Mouse (Mus musculus) kidney, embryonic 15.5 days (tissue): ENCODE results near the gene Olfr427. TPM values are rescaled to one million over a fixed set of nuclear protein-coding genes. Genes with fewer than 3 reads are reported as not detected.
"Not testable (repeated sequence)": the region's sequence is repeated elsewhere in the genome, so short reads cannot be mapped to it uniquely, and the experiment has no call there.

Source experiments
- ATAC-seq: fragments of 200-750 bp; cut with Nextera tagmentation; replicated peaks from 2 replicates; pipeline ENCODE4 v1.8.0; 2017; ENCODE audit warnings: moderate TSS enrichment; ENCODE audit not compliant: low FRiP score
- H3K27ac ChIP-seq: fragments of 300-500 bp; sonication (generic); 2 replicates; pipeline ENCODE4 v1.5.1; 2015; ENCODE audit warnings: mild to moderate bottlenecking, inconsistent platforms
- H3K27me3 ChIP-seq: fragments of 300-500 bp; sonication (generic); 2 replicates; pipeline ENCODE4 v1.6.1; 2015; ENCODE audit warnings: inconsistent platforms
- H3K36me3 ChIP-seq: fragments of 300-500 bp; sonication (generic); 2 replicates; pipeline ENCODE4 v1.6.1; 2015; ENCODE audit warnings: inconsistent platforms
- H3K4me1 ChIP-seq: fragments of 300-500 bp; sonication (generic); 2 replicates; pipeline ENCODE4 v1.6.1; 2015; ENCODE audit warnings: inconsistent platforms
- H3K4me2 ChIP-seq: fragments of 300-500 bp; sonication (generic); 2 replicates; pipeline ENCODE4 v1.6.1; 2015; ENCODE audit warnings: moderate library complexity, mild to moderate bottlenecking, inconsistent platforms
- H3K4me3 ChIP-seq: fragments of 300-500 bp; sonication (generic); replicated peaks from 2 replicates; pipeline ENCODE4 v1.5.1; 2015; ENCODE audit warnings: mild to moderate bottlenecking, inconsistent platforms
- H3K9ac ChIP-seq: fragments of 300-500 bp; sonication (generic); 2 replicates; pipeline ENCODE4 v1.6.1; 2015; ENCODE audit warnings: mild to moderate bottlenecking, inconsistent platforms
- H3K9me3 ChIP-seq: fragments of 300-500 bp; sonication (generic); replicated peaks from 2 replicates; pipeline ENCODE4 v1.6.1; 2016; ENCODE audit warnings: inconsistent platforms
- WGBS: fragments of 180-500 bp; shearing (Covaris S2); methylation state at CpG from one replicate; pipeline ENCODE4 v1.1.7; 2015; ENCODE audit warnings: mixed read lengths; 5-methylcytosine and 5-hydroxymethylcytosine counted together
- polyA plus RNA-seq: library from polyadenylated mRNA; unstranded; fragments of >200 nt; fragmentation: Nextera tagmentation; extraction: Ambion mirVana; gene quantifications from 2 replicates; pipeline ENCODE4 v1.2.1, GENCODE M21; 2015

Olfr427 gene
- polyA plus RNA-seq = not detected in 2 replicates

DNA sequence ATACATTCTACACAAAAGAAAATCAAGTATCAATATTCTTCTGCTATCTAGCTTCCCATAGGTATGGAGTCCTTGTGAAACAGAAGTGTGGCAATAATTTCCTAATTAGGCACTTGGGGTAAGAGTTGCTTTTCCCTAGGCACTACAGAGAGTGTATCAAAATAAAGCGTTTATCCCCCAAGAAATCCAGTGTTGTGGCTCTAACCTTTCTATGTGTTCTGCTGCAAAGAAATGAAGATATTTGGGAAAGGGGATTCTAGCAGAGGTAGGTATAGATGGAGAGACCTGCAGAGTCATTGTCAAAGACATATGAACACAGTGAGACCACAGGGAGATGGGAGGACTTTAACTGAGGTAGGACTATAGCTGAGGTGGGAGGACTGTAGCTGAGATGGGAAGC is at the start of gene Olfr427:
Gene Olfr427 (plus strand): TSS at position 301 of the 400 bp plus-strand sequence.
- no peak within 1 kb of the TSS for H3K27ac ChIP-seq

DNA sequence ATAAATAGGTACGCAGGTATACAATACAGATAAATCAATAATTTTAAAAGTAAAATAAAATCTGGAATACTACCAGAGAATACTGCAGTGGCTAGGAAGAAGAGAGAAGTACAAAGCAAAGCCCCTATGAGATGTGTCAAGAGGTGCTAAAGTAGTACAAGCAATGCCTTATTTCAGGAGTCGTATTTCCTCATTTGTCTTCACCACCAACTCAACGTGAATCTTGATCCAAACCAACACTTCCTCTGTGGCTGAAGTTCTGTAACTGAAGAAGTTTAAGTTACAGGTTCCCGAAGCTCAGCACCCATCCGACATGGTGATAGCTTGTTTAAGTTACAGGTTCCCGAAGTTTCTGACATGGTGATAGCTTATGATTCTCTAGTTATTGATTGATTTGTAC is 48.5 kb upstream of the Olfr427 start:
- H3K4me2 ChIP-seq, H3K36me3 ChIP-seq, H3K9ac ChIP-seq, ATAC-seq, H3K27ac ChIP-seq, H3K27me3 ChIP-seq, H3K4me1 ChIP-seq, H3K4me3 ChIP-seq, H3K9me3 ChIP-seq: not testable (repeated sequence)
- 79% methylated on average over 6 of the region's 6 CpGs for WGBS

More for the DNA sequence above, at the start of gene Olfr427:
- Histone ChIP-seq H3K36me3 (no peaks in the 10 kb centered on the region), H3K4me1 (no peaks in the 10 kb centered on the region), H3K4me2 (no peak within 1 kb of the TSS), H3K9me3 (no peaks in the 10 kb centered on the region), H3K27me3 (no peaks in the 10 kb centered on the region), H3K4me3 (no peak within 1 kb of the TSS), H3K9ac (no peak within 1 kb of the TSS)
- ATAC-seq = no peak
- WGBS = 92% methylated on average over 1 of the region's 1 CpGs

DNA sequence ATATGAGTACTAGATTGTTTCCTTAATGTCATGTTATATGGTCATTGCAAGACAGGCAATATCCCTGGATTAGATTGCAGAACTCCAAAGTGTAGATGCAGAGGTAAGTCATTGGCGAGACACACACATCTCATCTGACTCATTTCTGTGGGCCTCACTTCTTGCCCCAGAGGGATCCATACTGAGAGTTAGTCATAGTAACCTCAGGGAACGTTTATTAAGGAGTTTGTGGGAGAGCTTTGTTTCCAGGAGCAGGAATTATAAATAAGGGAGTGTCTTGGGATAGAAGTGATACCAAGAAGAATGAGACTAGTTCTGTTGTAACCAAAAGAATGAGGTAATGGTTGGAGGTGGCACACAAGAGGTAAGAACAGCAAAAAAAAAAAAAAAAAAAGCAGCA is 47.8 kb upstream of the Olfr427 start, which contains the start of gene Olfr432:
Gene Olfr432 (plus strand): TSS at position 313 of the 400 bp plus-strand sequence.
- no peak for ATAC-seq
- Histone ChIP-seq H3K27ac (no peak within 1 kb of the TSS), H3K4me3 (no peak within 1 kb of the TSS), H3K4me1 (no peaks in the 10 kb centered on the region), H3K36me3 (no peaks in the 10 kb centered on the region), H3K9me3 (no peaks in the 10 kb centered on the region), H3K4me2 (no peak within 1 kb of the TSS), H3K27me3 (no peaks in the 10 kb centered on the region), H3K9ac (no peak within 1 kb of the TSS)
- 67% methylated on average over 2 of the region's 2 CpGs for WGBS

DNA sequence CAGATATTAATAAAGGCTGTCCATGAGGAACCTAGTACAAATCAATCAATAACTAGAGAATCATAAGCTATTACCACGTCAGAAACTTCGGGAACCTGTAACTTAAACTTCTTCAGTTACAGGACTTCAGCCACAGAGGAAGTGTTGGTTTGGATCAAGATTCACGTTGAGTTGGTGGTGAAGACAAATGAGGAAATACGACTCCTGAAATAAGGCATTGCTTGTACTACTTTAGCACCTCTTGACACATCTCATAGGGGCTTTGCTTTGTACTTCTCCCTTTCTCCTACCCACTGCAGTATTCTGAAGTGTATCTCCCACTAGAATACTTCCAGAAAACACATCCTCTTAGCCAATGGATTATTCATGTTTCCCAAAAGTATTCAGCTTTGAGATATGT is 47.3 kb upstream of the Olfr427 start:
- H3K4me2 ChIP-seq, H3K9me3 ChIP-seq, H3K4me1 ChIP-seq, ATAC-seq, H3K27me3 ChIP-seq, H3K27ac ChIP-seq, H3K4me3 ChIP-seq, H3K36me3 ChIP-seq, H3K9ac ChIP-seq: not testable (repeated sequence)
- WGBS = 52% methylated on average over 4 of the region's 4 CpGs

DNA sequence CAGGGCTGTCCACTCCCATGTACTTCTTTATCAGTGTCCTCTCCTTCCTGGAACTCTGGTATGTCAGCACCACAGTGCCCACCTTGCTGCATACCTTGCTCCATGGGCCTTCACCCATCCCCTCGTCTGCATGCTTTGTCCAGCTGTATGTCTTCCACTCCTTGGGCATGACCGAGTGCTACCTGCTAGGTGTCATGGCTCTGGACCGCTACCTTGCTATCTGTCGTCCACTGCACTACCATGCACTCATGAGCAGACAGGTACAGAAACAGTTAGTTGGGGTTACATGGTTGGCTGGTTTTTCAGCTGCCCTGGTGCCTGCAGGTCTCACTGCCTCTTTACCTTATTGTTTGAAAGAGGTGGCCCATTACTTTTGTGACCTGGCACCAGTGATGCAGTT is 46.2 kb upstream of the Olfr427 start:
- no peaks in the 10 kb centered on the region for H3K36me3 ChIP-seq
- H3K27ac ChIP-seq = no peak overlapping the region
- no peak for ATAC-seq
- H3K4me2 ChIP-seq = no peak overlapping the region
- H3K4me3 ChIP-seq = no peak overlapping the region
- no peaks in the 10 kb centered on the region for H3K4me1 ChIP-seq
- H3K27me3 ChIP-seq = no peaks in the 10 kb centered on the region
- 83% methylated on average over 4 of the region's 4 CpGs for WGBS
- H3K9me3 ChIP-seq = no peaks in the 10 kb centered on the region
- H3K9ac ChIP-seq = no peak overlapping the region

DNA sequence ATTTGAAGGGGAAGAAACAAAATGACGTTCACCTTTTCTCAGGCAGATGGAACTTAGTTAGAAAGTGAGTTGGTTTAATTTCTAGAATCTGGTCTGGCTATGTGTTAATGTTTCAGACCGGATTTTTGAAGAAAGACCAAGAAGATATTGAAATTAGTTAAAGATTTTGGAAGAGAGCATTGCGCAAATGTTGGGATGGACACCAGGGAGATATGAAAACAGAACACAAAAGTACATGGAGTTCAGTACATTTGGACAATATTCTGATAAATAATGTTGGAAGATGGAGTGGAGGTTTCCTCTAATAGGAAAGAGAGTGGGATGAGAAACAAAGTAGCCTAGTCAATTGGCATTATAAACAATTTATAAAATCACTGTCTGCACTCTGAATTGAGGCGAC is 45.2 kb upstream of the Olfr427 start:
- 88% methylated on average over 4 of the region's 4 CpGs for WGBS
- ATAC-seq = no peak

DNA sequence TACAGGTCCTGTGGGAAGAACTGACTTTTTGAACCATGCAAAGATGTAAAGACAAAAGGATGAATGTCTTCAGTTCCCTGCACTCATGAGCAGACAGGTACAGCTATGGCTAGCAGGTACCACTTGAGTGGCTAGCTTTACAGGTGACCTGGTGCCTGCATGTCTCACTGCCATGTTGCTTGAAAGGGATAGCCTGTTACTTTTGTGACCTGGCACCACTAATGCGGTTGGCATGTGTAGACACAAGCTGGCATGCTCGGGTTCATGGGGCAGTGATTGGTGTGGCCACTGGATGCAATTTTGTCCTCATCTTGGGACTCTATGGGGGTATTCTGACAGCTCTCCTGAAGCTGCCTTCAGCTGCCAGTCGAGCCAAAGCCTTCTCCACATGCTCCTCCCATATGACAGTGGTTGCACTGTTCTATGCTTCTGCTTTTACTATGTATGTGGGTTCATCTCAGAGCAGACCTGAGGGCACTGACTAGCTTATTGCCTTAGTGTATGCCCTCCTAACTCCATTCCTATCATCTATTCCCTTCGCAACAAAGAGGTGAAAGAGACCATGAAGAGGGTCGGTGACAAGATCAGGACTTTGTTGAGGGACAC is 44.7 kb upstream of the Olfr427 start:
- H3K9me3 ChIP-seq = no peaks in the 10 kb centered on the region
- no peak overlapping the region for H3K4me3 ChIP-seq
- no peaks in the 10 kb centered on the region for H3K4me1 ChIP-seq
- H3K4me2 ChIP-seq = no peak overlapping the region
- H3K36me3 ChIP-seq = no peaks in the 10 kb centered on the region
- no peaks in the 10 kb centered on the region for H3K27me3 ChIP-seq
- WGBS = 82% methylated on average over 5 of the region's 5 CpGs
- ATAC-seq = no peak
- H3K9ac ChIP-seq = no peak overlapping the region
- no peak overlapping the region for H3K27ac ChIP-seq

More for the DNA sequence above, 45.2 kb upstream of the Olfr427 start:
- no peak overlapping the region for H3K27ac ChIP-seq
- no peaks in the 10 kb centered on the region for H3K27me3 ChIP-seq
- H3K36me3 ChIP-seq = no peaks in the 10 kb centered on the region
- no peaks in the 10 kb centered on the region for H3K4me1 ChIP-seq
- H3K9me3 ChIP-seq = no peaks in the 10 kb centered on the region
- no peak overlapping the region for H3K9ac ChIP-seq
- no peak overlapping the region for H3K4me2 ChIP-seq
- H3K4me3 ChIP-seq = no peak overlapping the region

DNA sequence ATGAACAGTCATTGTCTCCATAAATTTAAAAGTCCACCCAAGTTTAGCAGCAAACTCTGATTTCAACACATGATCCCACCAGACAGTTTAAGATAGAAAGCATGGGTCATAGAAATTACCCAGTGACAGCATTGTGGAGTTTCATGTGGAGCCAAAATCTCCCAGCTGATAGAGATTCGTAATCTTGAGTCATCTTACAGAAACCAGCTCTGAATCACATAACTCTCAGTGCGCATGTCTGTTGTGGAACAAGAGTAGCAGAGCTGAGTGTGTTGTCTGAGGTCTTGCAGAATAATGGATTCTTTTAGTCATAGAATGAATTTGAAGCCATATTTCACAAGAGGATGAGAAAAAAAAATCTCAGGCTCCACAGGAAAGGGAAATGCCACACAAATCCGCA is 43.7 kb upstream of the Olfr427 start:
- ATAC-seq = no peak
- Histone ChIP-seq H3K9me3 (no peaks in the 10 kb centered on the region), H3K36me3 (no peaks in the 10 kb centered on the region), H3K9ac (no peak overlapping the region), H3K4me2 (no peak overlapping the region), H3K27me3 (no peaks in the 10 kb centered on the region), H3K4me3 (no peak overlapping the region), H3K4me1 (no peaks in the 10 kb centered on the region), H3K27ac (no peak overlapping the region)
- WGBS = 71% methylated on average over 3 of the region's 3 CpGs

DNA sequence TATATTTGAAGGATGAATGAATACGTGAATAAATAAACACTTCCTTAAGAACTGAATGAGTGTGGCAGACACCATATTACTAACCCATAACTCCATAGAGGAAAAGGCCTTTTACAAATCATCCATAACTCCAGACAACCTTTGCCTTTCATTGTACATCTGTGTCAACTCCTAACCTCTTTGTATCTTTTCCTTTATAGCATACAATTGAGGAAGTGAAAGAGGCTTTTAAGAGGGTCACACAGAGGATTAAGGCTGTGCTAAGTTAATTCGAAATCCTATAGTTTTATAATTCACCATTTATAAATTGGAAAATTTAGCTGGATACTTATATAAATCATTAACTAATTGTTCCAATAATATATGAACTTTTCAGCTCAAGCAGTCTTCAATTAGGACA is 41.4 kb upstream of the Olfr427 start:
- 84% methylated on average over 2 of the region's 2 CpGs for WGBS
- Histone ChIP-seq H3K4me1 (no peaks in the 10 kb centered on the region), H3K27me3 (no peaks in the 10 kb centered on the region), H3K27ac (no peak overlapping the region), H3K9me3 (no peaks in the 10 kb centered on the region), H3K9ac (no peak overlapping the region), H3K36me3 (no peaks in the 10 kb centered on the region), H3K4me2 (no peak overlapping the region), H3K4me3 (no peak overlapping the region)
- no peak for ATAC-seq

DNA sequence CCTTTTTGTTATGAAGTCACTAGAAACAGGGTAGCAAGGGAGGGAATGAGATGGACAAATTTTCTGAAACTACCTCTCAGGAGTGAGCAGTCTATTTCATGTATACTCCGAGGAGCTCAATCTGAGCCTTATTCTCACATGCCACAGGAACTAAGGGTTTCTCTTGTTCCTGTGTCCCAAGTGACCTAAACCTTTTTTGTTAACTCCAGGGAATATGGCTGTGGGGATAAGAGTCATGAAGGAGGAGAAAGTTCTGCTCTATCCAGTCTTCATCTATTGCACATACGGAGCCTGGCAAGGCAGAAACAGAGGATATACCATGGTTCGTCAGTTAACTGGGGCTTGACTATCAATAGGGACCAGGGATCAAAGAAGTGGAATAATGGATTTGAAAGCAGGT is 30.4 kb upstream of the Olfr427 start, which contains the start of gene Olfr430:
Gene Olfr430 (plus strand): TSS at position 301 of the 400 bp plus-strand sequence.
- Histone ChIP-seq H3K9ac (no peak within 1 kb of the TSS), H3K4me1 (no peaks in the 10 kb centered on the region), H3K27ac (no peak within 1 kb of the TSS), H3K4me2 (no peak within 1 kb of the TSS), H3K9me3 (no peaks in the 10 kb centered on the region), H3K27me3 (no peaks in the 10 kb centered on the region), H3K4me3 (no peak within 1 kb of the TSS), H3K36me3 (no peaks in the 10 kb centered on the region)
- no peak for ATAC-seq
- WGBS = 90% methylated on average over 3 of the region's 3 CpGs

DNA sequence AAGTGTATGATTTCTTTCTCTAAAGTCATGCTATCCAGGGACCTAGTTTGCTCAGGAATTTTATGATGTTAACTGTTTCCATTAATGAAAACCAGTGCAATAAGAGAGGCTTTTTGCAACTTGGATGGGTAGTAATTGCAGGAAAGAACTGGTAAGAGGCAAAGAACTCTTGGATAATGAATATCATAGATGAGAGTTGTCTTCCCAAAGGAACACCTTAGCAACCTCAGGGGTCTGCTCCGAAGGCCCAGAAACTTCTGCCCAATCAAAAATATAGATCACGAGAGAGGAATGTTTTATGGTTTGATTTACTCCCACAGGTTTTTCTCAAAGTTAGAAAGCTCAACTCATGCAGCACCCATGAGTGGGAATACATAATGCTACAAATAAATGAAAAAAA is 12.7 kb upstream of the Olfr427 start, which contains the start of gene Olfr429:
Gene Olfr429 (plus strand): TSS at position 301 of the 400 bp plus-strand sequence.
- no peaks in the 10 kb centered on the region for H3K27me3 ChIP-seq
- H3K4me3 ChIP-seq = no peak within 1 kb of the TSS
- no peaks in the 10 kb centered on the region for H3K9me3 ChIP-seq
- no peak within 1 kb of the TSS for H3K4me2 ChIP-seq
- no peak within 1 kb of the TSS for H3K27ac ChIP-seq
- no peak for ATAC-seq
- WGBS = 84% methylated on average over 2 of the region's 2 CpGs
- no peaks in the 10 kb centered on the region for H3K36me3 ChIP-seq
- H3K9ac ChIP-seq = no peak within 1 kb of the TSS
- H3K4me1 ChIP-seq = no peaks in the 10 kb centered on the region

DNA sequence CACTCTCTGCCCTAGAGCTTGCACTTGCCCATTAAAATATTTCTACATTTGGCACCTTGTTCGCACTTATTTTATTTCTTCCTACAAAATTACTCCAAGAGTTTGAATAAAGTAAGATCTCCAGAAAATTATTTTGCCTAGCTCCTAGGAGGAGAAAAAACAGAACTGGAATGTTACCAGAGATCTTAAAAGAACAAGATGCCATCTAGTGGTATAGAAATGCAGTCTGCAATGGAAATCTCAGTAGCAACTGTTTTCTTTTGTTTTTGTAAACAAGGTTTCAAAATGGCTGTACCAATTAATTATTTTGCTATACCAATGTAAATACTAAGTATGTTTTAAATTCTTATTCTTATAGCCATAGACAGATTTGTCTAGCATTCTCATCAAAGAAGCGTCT is 7.0 kb downstream of the Olfr427 start:
- no peak overlapping the region for H3K9ac ChIP-seq
- H3K4me1 ChIP-seq = no peaks in the 10 kb centered on the region
- ATAC-seq = no peak
- no peaks in the 10 kb centered on the region for H3K36me3 ChIP-seq
- no peak overlapping the region for H3K4me2 ChIP-seq
- 59% methylated on average over 2 of the region's 2 CpGs for WGBS
- no peak overlapping the region for H3K27ac ChIP-seq
- no peak overlapping the region for H3K4me3 ChIP-seq
- no peaks in the 10 kb centered on the region for H3K9me3 ChIP-seq
- H3K27me3 ChIP-seq = no peaks in the 10 kb centered on the region

DNA sequence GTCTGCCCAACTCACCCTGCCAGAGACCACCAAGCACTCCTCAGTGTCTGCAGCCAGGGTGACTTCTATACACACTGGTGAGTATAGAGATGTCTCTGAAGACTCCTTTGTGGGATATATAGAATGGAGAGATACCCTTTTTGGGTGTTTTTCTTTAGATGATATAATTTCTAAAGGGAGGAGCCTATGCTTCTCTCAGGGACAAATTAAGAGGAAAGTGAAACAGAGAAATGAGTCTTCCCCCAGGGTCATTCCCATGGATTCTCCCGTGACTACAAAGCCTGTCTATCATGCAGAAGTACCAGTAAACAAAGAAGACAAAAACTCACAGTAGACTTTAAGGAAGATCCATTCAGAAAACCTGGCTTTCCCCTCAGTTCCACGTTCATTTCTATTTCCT is 24.4 kb downstream of the Olfr427 start, which contains the start of gene Olfr231:
Gene Olfr231 (minus strand): TSS at position 101 of the 400 bp plus-strand sequence.
- no peak for ATAC-seq
- Histone ChIP-seq H3K9me3 (no peaks in the 10 kb centered on the region), H3K27me3 (no peaks in the 10 kb centered on the region), H3K4me3 (no peak within 1 kb of the TSS), H3K36me3 (no peaks in the 10 kb centered on the region), H3K4me2 (no peak within 1 kb of the TSS), H3K4me1 (no peaks in the 10 kb centered on the region), H3K27ac (no peak within 1 kb of the TSS), H3K9ac (no peak within 1 kb of the TSS)
- WGBS = 68% methylated on average over 2 of the region's 2 CpGs
